In the genomic region with DNA sequence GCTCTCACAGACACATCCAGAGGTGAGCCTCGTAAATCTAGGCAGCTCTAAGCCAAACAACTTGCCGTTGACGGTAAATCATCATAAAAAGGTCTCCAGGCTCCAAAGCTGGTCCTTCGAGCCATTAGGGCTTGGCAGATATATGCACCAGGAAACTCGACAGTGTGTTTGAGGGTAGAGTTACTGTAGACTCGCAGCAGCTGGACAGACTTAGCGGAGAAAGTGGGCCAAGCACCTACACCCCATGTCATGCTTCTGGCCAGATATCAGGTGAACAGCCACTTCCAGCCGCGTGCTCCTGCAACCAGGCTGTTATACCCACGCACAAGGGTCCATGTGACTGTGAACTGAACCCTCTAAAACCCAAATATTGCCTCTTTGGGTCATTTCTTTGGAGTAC, we compare ENCODE assay signal across 24 mouse cellular contexts. TPM values are rescaled to one million over a fixed set of nuclear protein-coding genes. Genes with fewer than 3 reads are reported as not detected.
"Had no signal": no experiment of that assay in that cellular context is flagged by ENCODE, and none has a peak within 500 bp of the region (broad histone marks: within the 10 kb centered on the region; RNA-seq: fewer than 3 reads in every experiment).

No protein-coding gene starts in this region.

- ATAC-seq: midbrain, embryonic 16.5 days had no signal

- H3K27me3 ChIP-seq: midbrain, embryonic 12.5 days; neural tube, embryonic 12.5 days had no signal

- H3K27ac ChIP-seq: midbrain, embryonic 10.5 days; midbrain, embryonic 12.5 days; neural tube, embryonic 12.5 days had no signal

- DNase-seq: lung, adult 18-20 months; lung, embryonic 14.5 days; lung, postnatal 10 days; lung, postnatal 4 days; midbrain, embryonic 14.5 days; right cerebral cortex, postnatal 14 days; spleen, adult 18-20 months; thymus, adult 18-20 months; thymus, postnatal 14 days; thymus, postnatal 36 days had no signal

- H3K9ac ChIP-seq: lung, embryonic 14.5 days; midbrain, embryonic 12.5 days; neural tube, embryonic 12.5 days had no signal

- H3K9me3 ChIP-seq: midbrain, embryonic 10.5 days; midbrain, embryonic 12.5 days; neural tube, embryonic 12.5 days had no signal

- H3K4me2 ChIP-seq: lung, embryonic 14.5 days; midbrain, embryonic 12.5 days; neural tube, embryonic 12.5 days had no signal

- H3K4me3 ChIP-seq: midbrain, embryonic 10.5 days; midbrain, embryonic 12.5 days; myocyte; neural tube, embryonic 12.5 days had no signal

RNA-seq across cellular contexts. Expression of gene Ttc22, which starts 33.4 kb away (rescaled TPM):
- total RNA-seq: megakaryocyte, adult 5-6 weeks; megakaryocyte-erythroid progenitor cell, adult 5-6 weeks; neutrophil, adult 5-6 weeks had no signal
- polyA plus RNA-seq: midbrain, embryonic 10.5 days had no signal

RNA-seq across cellular contexts. Expression of gene Lexm, which starts 38.6 kb away (rescaled TPM):
- total RNA-seq: megakaryocyte, adult 5-6 weeks; megakaryocyte-erythroid progenitor cell, adult 5-6 weeks; neutrophil, adult 5-6 weeks had no signal
- polyA plus RNA-seq: lung, embryonic 14.5 days; lung, embryonic 16.5 days; midbrain, embryonic 10.5 days; midbrain, embryonic 14.5 days; midbrain, embryonic 16.5 days; myocyte; neural tube, embryonic 14.5 days; small intestine, adult 2 months; stomach, embryonic 14.5 days; stomach, embryonic 16.5 days; thymus, postnatal 0 days had no signal
